Mouse (Mus musculus): ENCODE measurements at regions not wholly inside any gene's neighbourhood (a gene's known extent, or its start where the extent isn't known, plus 50 kb on each side); places are given as distances from the start of the nearest gene placed in this dataset.
A peak's percentile ranks its signal among the peaks of the same experiment; 100 is the strongest.
"Not testable (repeated sequence)": the region's sequence is repeated elsewhere in the genome, so short reads cannot be mapped to it uniquely, and the experiment has no call there.

DNA sequence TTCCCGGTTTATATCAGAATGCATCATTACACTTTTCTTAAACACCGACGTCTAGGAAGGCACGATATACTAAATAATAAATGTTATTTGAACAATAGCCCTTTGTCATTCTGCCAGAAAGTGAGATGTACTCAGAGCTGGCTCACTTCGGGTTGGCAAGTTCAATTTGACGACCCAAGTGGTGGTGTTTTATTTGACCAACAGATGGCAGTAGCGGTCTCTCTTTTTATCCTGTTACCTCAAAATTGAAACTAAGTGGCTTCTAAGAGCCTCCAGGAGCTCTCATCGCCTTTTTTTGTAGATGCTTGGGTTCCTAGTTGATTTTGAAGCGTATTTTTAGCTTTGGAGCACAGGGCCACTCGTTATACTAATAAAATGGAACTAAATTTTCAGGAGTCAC, 66.7 kb upstream of the Chmp2b start:
- peak; percentile 94 for ATAC-seq (replicated peaks; ENCODE audit: low read depth, poor library complexity, severe bottlenecking)

DNA sequence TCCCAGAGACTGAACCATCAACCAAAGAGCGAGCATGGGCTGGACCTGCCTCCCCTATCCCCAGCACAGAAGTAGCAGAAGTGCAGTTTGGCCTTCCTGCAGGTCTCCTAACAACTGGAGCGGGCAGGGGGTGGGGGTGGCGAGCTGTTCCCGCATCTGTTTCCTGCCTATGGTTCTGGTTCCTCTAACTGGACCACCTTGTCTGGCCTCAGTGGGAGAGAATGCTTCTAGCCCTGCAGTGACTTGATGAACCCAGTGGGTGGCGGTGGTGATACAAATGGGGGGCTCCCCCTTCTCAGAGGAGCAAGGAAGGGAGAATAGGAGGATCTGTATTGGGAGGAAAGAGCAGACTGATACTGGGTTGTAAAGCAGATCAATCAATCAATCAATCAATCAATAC, 69.2 kb upstream of the Chmp2b start:
- ATAC-seq (replicated peaks; ENCODE audit: low read depth, poor library complexity, severe bottlenecking), result peak; percentile 69

DNA sequence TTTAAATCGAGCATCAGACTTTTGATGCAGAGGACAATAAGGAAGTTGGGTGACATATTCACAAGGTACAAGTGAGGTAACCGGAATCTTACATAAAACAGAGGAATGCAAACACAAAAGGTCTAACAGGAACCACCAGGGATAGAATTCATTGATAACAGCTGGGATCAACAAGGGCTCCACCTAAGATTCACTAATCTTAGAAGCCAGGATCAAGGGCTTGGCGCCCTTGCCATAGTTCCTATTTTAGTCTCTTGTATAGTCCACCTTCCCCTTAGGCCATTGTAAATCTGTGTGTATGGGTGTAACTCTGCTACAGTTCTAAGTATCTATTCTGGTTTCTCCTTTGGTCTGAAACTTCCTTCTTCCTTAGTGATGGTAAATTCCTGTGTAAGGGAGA, 84.2 kb upstream of the Chmp2b start:
- not testable (repeated sequence) for ATAC-seq (replicated peaks; ENCODE audit: low read depth, poor library complexity, severe bottlenecking)

DNA sequence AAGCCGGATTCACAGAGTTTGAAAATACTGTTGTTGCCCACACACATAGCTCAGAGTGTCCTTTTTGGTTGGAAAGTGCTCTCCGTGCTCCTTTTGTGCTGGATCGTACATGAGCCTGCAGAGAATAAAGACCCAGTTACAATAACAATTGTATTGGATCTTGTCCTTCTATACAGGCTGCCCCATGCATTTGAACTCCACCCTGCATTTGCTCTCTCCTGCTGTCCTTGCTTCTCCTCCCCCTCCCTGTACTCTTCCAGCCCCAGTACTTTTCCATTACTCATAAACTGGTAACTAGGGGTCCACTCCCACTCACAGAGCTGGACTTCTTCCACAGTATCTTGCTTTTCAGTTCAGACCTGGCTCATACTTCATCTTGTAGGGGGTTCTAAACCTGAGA, 86.5 kb upstream of the Chmp2b start:
- ATAC-seq (replicated peaks; ENCODE audit: low read depth, poor library complexity, severe bottlenecking), result no peak

DNA sequence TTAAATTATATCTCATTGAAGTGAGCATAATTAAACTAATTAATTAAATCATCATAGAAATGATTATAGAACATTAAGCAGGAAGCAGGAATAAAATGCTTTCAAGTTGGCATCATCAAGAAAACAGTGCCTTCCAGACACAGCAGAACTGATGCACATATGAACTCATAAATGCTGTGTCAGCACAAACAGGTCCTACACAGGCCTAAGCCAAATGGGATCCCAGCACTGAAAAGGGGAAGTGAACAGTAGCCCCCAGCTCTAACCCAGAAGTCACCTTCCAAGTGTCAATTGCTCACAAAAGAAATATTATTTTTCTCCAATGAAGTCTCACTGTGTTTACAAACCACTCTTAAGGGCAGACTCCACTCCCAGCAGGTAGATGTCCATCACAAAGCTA, 93.0 kb upstream of the Chmp2b start:
- ATAC-seq (replicated peaks; ENCODE audit: low read depth, poor library complexity, severe bottlenecking), result peak; percentile 86

DNA sequence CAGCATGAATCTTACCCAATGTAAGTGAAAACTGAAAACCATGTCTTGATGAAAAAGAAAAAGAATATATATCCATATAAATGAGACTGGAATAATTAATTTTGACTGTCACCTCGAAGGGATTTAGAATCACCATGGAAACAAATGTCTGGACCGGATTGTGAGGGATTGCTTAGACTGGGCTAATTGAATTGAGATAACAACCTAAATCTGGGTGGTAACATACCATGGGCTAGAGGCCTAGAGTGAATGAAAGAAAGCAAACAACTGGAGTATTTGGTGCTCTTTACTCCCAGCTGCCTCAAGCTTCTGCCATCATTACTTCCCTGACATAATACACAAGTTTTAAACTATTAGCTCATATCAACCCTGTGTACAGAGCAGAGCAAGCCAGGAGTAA, 95.3 kb upstream of the Chmp2b start:
- ATAC-seq (replicated peaks; ENCODE audit: low read depth, poor library complexity, severe bottlenecking), result no peak

DNA sequence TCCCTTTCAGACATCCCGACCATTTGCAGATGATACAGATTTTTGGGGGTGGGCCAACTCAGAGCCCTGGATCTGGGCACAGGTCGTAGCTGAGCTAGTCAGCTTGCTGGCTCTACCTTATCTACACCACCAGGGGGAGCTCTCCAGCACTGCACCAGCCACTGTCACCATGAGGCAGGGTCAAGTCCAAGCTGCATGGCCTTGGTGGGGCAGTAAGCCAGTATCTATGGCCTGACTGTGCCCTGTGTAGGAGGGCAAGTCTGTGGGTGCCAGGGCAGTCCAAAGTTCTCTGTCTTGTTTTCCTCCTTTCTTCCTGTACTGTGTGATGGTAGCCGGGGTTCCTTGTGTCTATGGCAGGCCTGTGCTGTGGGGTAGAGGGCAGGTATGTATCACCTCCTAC, 102.3 kb upstream of the Chmp2b start:
- ATAC-seq (replicated peaks; ENCODE audit: low read depth, poor library complexity, severe bottlenecking), result peak; percentile 98

DNA sequence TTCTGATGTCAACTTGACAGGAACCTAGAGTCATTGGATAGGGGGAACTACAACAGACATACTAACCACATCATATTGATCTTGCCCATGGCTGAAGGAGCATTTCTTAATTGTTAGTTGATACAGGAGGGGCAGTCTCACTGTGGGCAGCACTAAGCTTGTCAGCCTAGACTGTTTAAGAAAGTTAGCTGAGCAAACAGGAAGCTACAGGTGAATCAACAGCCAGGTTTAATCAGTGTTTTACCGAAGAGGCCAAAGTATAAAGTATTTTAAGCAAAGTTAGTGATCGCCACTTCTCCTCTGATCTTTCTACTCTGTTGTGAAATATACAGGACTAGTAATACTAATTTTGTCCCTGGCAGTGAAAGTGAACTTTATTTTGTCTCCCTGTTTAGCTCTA, 109.6 kb upstream of the Chmp2b start:
- ATAC-seq (replicated peaks; ENCODE audit: low read depth, poor library complexity, severe bottlenecking), result no peak

DNA sequence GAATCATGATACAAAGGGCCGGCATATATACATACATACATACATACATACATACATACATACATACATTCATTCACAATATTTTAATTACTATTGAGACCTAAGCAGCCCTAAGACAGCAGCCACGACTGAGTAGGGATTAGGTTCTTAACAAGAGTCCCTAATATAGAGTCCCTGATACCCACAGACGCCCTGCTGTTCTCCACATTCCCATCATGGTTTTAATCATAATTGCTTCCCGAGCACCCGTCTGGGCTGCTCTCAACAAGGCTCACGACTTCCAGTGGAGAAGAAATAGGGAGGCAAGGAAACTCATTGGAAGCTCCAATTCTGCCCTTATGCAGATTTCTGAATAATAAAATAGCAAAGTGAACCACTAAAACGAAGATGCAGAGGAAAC, 120.6 kb upstream of the Chmp2b start:
- no peak for ATAC-seq (replicated peaks; ENCODE audit: low read depth, poor library complexity, severe bottlenecking)

DNA sequence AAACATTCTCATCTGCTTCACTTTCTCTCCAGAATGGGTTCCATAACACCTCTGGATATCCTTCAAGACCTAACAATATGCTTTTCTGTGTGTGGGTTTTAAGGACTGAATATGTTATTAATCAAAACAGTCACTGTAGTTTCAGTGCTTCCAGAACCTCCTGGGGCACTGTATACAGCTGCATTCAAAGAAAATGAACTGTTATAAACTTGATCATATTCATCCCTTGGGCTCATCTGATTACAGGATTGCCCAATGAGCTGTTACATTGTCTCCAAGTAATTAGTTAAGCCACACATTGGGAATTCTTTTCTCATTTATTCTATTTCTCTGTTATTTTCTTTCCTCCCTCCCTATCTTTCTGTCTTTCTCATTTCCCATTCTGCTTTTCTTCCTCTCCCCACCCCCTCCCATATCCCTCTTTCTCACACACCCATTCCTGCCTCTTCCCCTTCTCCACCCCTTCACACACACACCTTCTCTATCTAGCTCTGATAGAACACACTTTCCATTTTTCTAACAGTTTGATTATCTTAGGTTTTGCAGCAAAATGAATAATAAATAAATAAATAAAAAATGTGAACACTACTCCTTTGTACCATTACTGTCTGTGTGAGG, 121.3 kb upstream of the Chmp2b start:
- ATAC-seq (replicated peaks; ENCODE audit: low read depth, poor library complexity, severe bottlenecking), result no peak

DNA sequence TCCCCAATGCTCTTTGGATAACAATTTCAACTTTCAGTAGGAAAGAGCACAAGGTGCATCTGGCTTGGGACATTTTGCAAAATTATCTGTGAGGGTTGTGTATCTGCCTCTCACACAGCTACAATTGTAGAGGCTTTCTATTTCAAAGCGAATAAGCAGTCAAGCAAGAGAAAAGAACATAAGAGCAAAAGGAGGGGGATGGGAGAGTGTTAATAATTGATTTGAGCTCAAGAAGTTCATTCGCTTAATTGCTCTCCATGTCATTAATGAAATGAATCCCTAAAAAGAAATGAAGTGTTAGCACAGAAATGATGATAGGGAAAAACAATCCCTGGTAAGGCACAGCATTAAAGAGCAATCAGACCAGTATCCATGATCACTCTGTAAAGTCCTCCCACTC, 121.4 kb upstream of the Vgll3 start:
- ATAC-seq (replicated peaks; ENCODE audit: low read depth, poor library complexity, severe bottlenecking), result no peak

DNA sequence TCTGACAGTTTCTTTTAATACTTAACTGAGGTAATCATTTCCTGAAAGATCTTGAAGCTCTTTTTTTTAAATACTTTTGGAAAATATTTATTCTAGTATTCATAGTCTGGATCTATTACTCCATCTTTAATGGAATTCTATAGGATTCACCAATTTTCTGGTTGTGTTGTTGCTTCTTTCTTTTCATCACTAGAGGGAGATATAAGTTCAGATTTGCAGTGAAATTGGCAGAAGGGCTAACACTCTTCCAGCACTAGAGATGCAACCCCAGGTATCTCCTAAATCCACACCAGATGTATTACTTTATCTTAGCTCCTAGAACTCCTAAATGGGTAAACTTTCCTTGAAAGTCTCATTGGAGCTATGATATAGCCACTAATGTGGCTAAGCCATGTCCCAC, 99.4 kb upstream of the Vgll3 start:
- ATAC-seq (replicated peaks; ENCODE audit: low read depth, poor library complexity, severe bottlenecking), result no peak

DNA sequence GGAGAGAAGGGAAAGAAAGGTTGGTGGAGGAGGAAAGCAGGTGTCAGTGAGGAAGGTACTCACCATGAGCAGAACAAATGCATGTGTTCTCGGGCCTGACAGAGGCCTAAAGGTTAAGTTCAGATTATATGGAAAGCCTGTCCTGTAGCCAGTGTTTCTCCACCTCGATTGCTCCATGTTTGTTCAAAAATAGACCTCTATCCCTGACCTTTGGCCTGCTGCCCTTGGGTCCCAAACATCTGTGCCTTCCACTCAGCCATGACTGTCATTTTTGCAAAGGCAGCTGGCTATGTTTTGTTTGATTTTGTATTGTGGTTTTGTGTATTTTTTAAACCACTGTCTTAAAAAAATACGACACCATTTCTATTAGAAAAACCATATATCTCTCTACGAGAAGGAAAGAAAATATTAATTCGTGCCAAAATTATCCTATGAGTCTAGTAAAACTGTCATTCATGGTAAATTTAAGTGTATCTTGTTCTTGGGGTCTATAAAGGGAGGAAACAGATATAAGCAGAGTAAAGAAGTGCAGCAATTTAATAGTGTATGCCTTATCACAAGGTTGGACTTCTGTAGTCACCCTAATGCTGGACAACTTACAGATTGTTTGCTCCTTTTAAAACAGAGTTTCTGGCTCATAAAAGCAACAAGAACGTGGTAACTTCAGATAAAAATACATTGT, 96.1 kb upstream of the Vgll3 start:
- ATAC-seq (replicated peaks; ENCODE audit: low read depth, poor library complexity, severe bottlenecking), result no peak

DNA sequence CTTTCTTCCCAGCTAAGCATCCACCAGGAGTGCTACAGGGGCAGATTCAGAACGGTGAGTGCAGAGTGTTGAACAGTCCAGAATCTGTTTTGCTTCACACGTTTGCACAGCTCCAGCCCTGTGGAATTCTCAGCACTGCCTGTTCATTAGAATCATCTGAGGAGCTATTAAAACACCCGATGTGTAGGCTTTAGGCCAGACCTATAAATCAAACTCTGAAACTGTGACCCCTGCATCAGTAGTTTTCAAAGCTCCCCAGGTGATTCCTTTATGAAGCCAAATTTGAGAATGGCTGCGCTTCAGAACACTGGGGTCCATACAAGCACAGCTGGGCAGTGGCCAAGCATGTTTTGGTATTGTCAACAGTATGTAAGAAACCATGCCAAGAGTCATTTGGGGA, 94.1 kb upstream of the Vgll3 start:
- no peak for ATAC-seq (replicated peaks; ENCODE audit: low read depth, poor library complexity, severe bottlenecking)

DNA sequence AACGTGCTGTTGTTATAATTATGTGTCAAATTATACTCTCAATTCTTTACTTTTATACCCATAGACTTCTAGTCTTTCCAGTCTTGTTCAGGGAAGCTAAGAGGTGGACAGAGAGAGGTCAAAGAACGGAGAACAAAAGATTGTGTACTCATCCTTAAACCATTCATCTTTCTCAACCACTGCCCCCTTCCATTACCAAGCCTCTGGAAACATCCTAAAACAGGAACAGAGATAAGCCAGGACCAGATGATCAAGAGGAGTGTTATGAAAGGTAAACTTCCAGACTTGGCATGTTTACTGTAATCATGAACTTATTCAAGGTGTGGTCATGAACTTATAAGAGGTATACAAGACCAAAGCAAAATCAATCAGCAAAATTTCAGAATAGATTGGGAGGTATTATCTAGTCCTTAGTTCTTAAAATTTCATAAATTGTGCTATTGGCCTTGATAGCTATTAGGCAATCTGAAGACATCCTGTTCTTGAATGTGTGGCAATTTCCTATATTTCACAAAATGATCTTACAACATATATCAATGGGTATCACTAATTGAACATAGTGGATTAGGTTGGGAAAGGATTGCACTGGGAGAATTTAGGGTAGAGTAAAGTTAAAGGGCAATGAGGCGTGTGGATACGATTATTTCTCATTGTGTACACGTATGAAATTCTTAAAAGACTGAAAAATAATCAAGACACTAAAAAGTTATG, 89.3 kb upstream of the Vgll3 start:
- no peak for ATAC-seq (replicated peaks; ENCODE audit: low read depth, poor library complexity, severe bottlenecking)

DNA sequence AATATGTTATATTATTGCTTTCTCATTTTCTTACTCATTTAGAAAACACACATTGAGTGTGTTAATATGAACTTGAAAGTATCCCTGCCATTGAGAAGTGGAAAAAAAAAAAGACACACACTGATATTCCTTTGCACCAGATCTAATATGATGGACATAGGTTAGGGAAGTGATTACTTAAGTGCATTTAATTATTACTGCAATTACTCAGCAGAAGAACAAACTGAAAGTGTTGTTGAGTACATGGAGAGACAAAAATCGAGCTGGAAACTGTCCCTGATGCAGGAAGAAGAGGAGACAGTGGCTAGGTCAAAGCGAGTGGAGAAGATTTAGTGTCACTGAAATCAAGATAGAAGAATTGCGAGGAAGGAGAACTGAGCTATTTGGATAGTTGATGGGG, 88.8 kb upstream of the Vgll3 start:
- no peak for ATAC-seq (replicated peaks; ENCODE audit: low read depth, poor library complexity, severe bottlenecking)

DNA sequence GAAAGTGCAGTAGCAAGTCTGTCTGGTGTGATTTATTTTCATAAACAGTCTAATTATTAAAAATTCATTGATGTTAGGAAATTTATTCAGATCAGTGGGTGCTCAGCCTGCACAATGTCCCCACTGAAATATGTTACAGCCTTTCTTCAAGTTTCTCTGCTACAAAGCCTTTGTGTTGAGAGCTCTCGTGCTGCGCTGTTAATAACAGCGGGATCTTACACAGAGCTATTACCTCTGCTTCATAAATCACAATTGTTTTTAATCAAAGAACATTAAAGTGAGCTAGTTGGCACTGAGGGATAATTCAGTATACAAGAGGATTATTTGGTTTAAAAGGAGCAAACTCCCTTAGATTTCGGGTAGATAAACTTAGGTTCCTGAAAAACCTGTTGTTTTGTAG, 85.7 kb upstream of the Vgll3 start:
- no peak for ATAC-seq (replicated peaks; ENCODE audit: low read depth, poor library complexity, severe bottlenecking)

DNA sequence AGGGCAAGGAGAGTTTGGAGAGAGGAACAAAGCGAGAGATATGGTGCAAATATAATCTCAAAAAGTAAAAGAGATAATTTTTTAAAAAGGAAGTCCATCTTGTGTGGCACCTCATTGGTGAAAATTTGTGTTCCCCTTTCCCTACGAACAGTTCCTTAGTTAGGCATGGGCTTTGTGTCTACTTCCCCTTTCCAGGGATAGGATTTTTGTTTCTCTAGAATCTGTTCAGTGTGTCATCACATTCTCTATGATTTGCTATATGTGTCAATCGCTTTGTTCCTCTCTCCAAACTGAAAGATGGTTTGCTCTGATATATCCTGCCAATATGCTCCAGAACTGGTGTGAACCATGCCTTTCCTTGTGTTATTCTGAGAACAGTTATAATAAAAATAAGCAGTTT, 75.4 kb upstream of the Vgll3 start:
- ATAC-seq (replicated peaks; ENCODE audit: low read depth, poor library complexity, severe bottlenecking), result no peak

DNA sequence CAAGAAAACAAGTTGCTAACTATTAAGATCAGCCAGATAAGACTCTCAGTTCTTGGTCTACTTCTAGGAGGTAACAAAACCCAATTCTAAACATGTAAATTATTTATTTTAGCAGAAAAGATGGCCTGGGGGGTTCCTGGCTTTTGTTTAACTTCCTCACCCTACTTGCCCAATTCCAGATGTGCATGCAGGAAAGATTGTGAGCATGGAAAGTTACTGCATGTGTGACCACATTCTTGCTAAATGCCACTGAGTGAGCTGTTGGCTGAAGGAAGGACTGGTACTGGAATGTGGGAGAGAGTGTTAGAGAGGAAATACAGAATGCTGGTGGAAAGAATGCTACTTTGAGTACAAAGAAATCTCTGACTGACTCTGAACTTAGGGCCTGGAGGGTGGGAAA, 72.1 kb upstream of the Vgll3 start:
- no peak for ATAC-seq (replicated peaks; ENCODE audit: low read depth, poor library complexity, severe bottlenecking)

DNA sequence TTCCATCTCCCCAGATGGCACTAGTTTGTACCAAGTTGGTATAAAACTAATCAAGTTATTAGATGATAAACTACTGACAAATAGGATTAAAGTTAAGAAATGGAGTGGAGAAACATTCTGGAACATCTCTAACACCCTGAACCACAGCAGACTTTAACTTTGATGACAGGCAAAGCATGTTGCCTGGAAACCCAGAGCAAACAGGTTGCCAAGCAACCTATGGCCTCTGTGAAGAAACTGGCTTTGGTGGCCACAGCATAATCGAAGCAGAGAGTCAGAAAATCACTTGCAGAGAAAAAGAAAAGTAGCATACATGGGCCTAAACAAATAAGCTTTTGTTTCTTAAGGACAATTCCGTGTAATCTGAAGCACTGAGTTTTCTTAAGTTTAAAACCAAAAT, 59.4 kb upstream of the Vgll3 start:
- ATAC-seq (replicated peaks; ENCODE audit: low read depth, poor library complexity, severe bottlenecking), result no peak
